Mouse (Mus musculus) megakaryocyte, embryonic 14.5 days (primary cell): ENCODE data around the gene Unk.

ENCODE experiments used
- FLI1 ChIP-seq: IDR thresholded peaks from 2 replicates; pipeline ENCODE4 v1.6.1; 2012; ENCODE audit warnings: low read length, inconsistent platforms, mixed read lengths
- GATA1 ChIP-seq: IDR thresholded peaks from 3 replicates; pipeline ENCODE4 v1.6.1; 2012; ENCODE audit warnings: mixed read lengths, low read length, inconsistent platforms, borderline replicate concordance

DNA sequence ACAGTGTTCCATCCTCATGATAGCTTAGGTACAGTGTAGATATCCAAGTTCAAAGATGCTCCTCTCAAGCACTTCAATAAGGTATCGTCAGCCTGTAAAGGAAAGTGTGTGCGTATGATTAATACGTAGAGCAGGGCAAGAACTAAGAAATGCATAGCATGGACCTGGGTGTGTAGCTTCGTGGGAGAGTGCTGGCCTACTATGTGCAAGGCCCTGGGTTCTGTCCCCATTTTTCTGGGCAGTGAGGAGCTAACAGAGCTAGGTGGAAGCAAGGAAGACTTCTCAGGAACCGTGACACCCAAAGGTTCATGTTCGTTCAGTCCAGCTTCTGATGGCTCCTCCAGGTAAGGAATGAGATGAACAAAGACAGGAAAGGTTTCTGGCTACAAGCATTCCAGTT, 15.1 kb downstream of the Unk start:
- no peak for TF ChIP-seq GATA1
- no peak for TF ChIP-seq FLI1
